Mouse (Mus musculus) hindbrain, embryonic 10.5 days (tissue): ENCODE measurements around the gene Il25. TPM values are rescaled to one million over a fixed set of nuclear protein-coding genes. Genes with fewer than 3 reads are reported as not detected.

Source experiments
- DNase-seq: peaks from one replicate; pipeline ENCODE4 v3.0.0-alpha.2; 2017; ENCODE audit warnings: low spot score
- H3K27ac ChIP-seq: fragments of 300-500 bp; sonication (generic); 2 replicates; pipeline ENCODE4 v1.5.1; 2016; ENCODE audit warnings: mild to moderate bottlenecking, moderate library complexity
- H3K27me3 ChIP-seq: fragments of 300-500 bp; sonication (generic); 2 replicates; pipeline ENCODE4 v1.6.1; 2016; ENCODE audit warnings: mild to moderate bottlenecking; ENCODE audit not compliant: poor library complexity, insufficient read depth, severe bottlenecking
- H3K36me3 ChIP-seq: fragments of 300-500 bp; sonication (generic); 2 replicates; pipeline ENCODE4 v1.6.1; 2016; ENCODE audit warnings: mild to moderate bottlenecking, moderate library complexity
- H3K4me1 ChIP-seq: fragments of 300-500 bp; sonication (generic); replicated peaks from 2 replicates; pipeline ENCODE4 v1.6.1; 2016; ENCODE audit warnings: mild to moderate bottlenecking
- H3K4me3 ChIP-seq: fragments of 300-500 bp; sonication (generic); 2 replicates; pipeline ENCODE4 v1.5.1; 2016; ENCODE audit warnings: mild to moderate bottlenecking, moderate library complexity
- H3K9me3 ChIP-seq: fragments of 300-500 bp; sonication (generic); 2 replicates; pipeline ENCODE4 v1.6.1; 2016; ENCODE audit warnings: mild to moderate bottlenecking, moderate library complexity
- WGBS: fragments of 180-500 bp; shearing (Covaris S2); methylation state at CpG from one replicate; pipeline ENCODE4 v1.1.7; 2016; 5-methylcytosine and 5-hydroxymethylcytosine counted together
- polyA plus RNA-seq: library from polyadenylated mRNA; unstranded; fragments of >200 nt; fragmentation: Nextera tagmentation; extraction: Ambion mirVana; gene quantifications from 2 replicates; pipeline ENCODE4 v1.2.1, GENCODE M21; 2016

The Il25 gene
- polyA plus RNA-seq = 0.24 TPM in 1 of 2 replicates, not detected in the other

GRCm38 (mm10) chr14:54932645-54933150, at the start of gene Il25:
Gene Il25 (plus strand): TSS chr14:54932695.
- WGBS = 32% methylated on average over 6 of the region's 6 CpGs
- Histone ChIP-seq H3K27ac (peak within 1 kb of the TSS; percentile 53), H3K4me1 (peaks cover 50% of the 10 kb centered on the region)

DNA sequence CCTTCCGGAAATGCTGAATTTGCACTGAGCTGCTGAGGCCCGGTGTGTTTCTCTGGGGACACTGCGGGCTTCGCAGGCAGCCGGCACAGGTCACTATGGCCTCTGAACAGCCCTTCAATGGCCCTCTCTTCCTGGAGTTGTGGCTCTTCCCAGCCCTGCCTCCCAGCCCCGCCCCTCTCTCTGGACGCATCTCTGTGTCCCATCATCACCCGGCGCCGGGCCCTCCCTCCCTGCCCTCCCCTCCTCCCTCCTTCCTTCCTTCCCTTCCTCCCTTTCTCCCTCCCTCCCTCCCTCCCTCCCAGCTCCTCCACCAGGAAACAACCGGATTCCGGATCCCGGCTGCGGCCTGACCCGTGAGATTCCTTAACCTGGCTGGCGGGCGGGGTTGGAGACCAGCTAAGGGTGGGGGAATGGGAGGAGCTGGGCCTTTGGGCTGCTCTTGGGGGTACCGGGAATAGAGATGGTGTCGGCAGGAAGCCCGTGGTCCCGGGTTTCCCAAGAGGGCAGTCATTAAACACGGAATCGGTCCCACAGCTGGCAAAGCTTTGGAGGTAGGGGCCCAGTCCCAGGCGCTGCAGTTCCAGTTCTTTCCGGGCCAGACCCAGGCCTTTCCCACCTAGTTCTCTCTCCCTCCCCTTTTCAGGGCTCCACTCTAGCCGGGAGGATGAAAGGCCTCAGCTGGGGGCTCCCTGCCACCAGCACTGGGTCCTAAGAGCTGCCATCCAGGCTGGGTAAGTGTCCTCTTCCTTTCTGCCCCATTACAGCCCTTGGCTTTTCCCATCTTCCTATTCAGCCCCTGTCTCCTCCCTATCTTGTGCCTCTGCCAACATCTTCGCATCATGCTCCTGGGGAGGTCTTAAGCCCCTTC, 49.1 kb upstream of the Il25 start, which contains the start of the genes Bcl2l2 and Gm20521:
Gene Bcl2l2, plus strand, starts transcription at position 224 of the 868 bp plus-strand sequence.
Gene Gm20521, plus strand, starts transcription at position 288 of the 868 bp plus-strand sequence.
- Histone ChIP-seq H3K4me3 (peak within 1 kb of the TSS; percentile 76), H3K27ac (peak within 1 kb of the TSS; percentile 93), H3K36me3 (peaks cover 25% of the 10 kb centered on the region), H3K27me3 (peaks cover 8% of the 10 kb centered on the region), H3K9me3 (no peaks in the 10 kb centered on the region), H3K4me1 (peaks cover 37% of the 10 kb centered on the region)
- WGBS = under 1% methylated on average over 27 of the region's 27 CpGs
- DNase-seq = peak; percentile 89

More at GRCm38 (mm10) chr14:54932645-54933150, at the start of gene Il25:
- no peak for DNase-seq
- Histone ChIP-seq H3K36me3 (no peaks in the 10 kb centered on the region), H3K4me3 (0 out of 2 replicates have a peak within 1 kb of the TSS, but pooled peaks have one; percentile 1), H3K27me3 (peaks cover 8% of the 10 kb centered on the region), H3K9me3 (no peaks in the 10 kb centered on the region)

DNA sequence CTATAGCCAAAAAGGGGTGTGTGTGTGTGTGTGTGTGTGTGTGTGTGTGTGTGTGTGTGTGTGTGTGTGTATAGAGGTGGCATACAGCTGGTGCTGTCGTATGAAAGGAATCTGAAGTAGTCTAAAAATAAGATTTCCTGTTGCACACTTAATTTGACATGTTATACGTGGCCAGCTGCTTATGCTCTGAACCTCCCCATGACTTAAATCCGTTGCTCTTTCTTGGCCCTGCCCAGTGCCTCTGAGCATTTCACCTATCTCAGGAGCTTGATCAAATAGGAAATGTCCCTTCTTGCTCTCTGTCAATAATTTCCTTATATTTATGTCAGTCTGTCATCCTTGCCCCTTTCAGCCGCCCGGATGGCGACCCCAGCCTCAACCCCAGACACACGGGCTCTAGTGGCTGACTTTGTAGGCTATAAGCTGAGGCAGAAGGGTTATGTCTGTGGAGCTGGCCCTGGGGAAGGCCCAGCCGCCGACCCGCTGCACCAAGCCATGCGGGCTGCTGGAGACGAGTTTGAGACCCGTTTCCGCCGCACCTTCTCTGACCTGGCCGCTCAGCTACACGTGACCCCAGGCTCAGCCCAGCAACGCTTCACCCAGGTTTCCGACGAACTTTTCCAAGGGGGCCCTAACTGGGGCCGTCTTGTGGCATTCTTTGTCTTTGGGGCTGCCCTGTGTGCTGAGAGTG, 48.3 kb upstream of the Il25 start:
- H3K9me3 ChIP-seq = no peaks in the 10 kb centered on the region
- DNase-seq = no peak

DNA sequence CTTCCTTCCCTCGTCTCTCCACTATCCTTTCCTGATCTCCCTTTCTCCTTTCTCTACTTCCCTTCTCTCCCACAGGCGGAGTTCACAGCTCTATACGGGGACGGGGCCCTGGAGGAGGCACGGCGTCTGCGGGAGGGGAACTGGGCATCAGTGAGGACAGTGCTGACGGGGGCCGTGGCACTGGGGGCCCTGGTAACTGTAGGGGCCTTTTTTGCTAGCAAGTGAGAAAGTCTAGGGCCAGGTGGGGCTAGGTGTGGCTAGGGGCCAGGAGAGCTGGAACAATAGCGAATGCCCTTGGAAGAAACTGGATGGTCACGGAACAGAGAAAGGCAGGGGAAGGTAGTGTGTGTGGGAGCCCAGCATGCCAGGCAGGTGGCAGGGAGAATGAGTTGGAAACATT, 47.2 kb upstream of the Il25 start:
- no peaks in the 10 kb centered on the region for H3K27me3 ChIP-seq
- no peak for DNase-seq
- peaks cover 37% of the 10 kb centered on the region for H3K4me1 ChIP-seq
- 0 out of 2 replicates have a peak overlapping the region, but pooled peaks have one; percentile 12 for H3K27ac ChIP-seq
- peak overlapping the region; percentile 76; the same call in 1 of the 2 replicates for H3K4me3 ChIP-seq
- peaks cover 25% of the 10 kb centered on the region for H3K36me3 ChIP-seq
- 94% methylated on average over 11 of the region's 11 CpGs for WGBS
- H3K9me3 ChIP-seq = no peaks in the 10 kb centered on the region

More for the DNA sequence above, 48.3 kb upstream of the Il25 start:
- peaks cover 37% of the 10 kb centered on the region for H3K4me1 ChIP-seq
- H3K27me3 ChIP-seq = no peaks in the 10 kb centered on the region; the same call in 1 of the 2 replicates
- H3K27ac ChIP-seq = peak overlapping the region; percentile 93
- H3K4me3 ChIP-seq = peak overlapping the region; percentile 76
- peaks cover 25% of the 10 kb centered on the region for H3K36me3 ChIP-seq
- 40% methylated on average over 21 of the region's 21 CpGs for WGBS

DNA sequence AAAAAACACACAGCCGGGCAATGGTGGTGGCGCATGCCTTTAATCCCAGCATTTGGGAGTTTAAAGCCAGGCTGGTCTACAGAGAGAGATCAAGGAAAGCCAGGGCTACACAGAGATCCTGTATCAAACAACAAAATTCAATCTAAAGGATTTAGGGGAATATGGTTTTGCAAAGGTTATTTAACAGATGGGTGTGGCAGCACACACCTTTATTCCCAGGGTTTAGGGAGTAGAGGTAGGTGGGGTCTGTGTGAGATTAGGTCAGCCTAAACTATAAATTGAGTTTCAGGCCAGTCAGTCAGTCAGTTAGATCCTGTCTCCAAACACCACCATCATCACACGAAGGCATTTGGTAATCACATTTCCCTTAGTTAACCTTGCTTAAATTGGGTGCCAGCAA, 40.3 kb upstream of the Il25 start, which contains the start of gene Pabpn1:
Gene Pabpn1, plus strand, starts transcription at position 301 of the 400 bp plus-strand sequence.
- H3K9me3 ChIP-seq = no peaks in the 10 kb centered on the region
- H3K36me3 ChIP-seq = peaks cover 22% of the 10 kb centered on the region
- H3K4me3 ChIP-seq = peak within 1 kb of the TSS; percentile 95
- 92% methylated on average over 3 of the region's 3 CpGs for WGBS
- peaks cover 15% of the 10 kb centered on the region for H3K4me1 ChIP-seq
- peak within 1 kb of the TSS; percentile 100 for H3K27ac ChIP-seq
- no peaks in the 10 kb centered on the region for H3K27me3 ChIP-seq
- no peak for DNase-seq

DNA sequence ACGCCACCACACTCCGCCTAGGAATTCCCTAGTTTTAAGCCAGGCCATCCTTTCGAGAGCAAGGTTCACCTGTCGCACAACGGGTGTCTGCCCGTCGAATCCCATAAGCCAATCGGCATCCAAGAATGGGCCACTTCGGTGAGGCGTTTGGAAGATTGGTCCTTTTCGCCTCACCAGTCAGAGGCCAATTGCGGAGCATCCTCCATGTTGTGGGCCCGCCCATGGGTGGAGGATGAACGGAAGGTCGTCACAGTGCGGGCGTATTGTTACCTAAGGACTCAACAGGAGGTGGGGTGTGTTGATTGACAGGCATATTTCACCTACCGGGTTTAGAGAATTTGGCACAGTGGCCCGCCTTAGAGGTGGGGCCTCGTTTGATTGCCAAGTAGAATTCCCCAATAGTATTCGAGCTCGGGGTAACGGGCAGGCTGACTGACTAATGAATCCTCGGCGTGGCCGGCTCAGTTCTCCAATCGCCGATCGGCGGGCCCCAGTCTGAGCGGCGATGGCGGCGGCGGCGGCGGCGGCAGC, 38.8 kb upstream of the Il25 start:
- no peaks in the 10 kb centered on the region for H3K9me3 ChIP-seq
- DNase-seq = peak; percentile 97
- H3K27ac ChIP-seq = peak overlapping the region; percentile 100
- peaks cover 17% of the 10 kb centered on the region for H3K4me1 ChIP-seq
- H3K4me3 ChIP-seq = peak overlapping the region; percentile 95
- peaks cover 35% of the 10 kb centered on the region for H3K36me3 ChIP-seq
- no peaks in the 10 kb centered on the region for H3K27me3 ChIP-seq
- under 1% methylated on average over 38 of the region's 38 CpGs for WGBS

GRCm38 (mm10) chr14:54894296-54895151, 38.0 kb upstream of the Il25 start:
- Histone ChIP-seq H3K4me3 (peak overlapping the region; percentile 95), H3K4me1 (peaks cover 17% of the 10 kb centered on the region), H3K27me3 (no peaks in the 10 kb centered on the region), H3K27ac (peak overlapping the region; percentile 100), H3K9me3 (no peaks in the 10 kb centered on the region), H3K36me3 (peaks cover 39% of the 10 kb centered on the region)
- under 1% methylated on average over 54 of the region's 54 CpGs for WGBS
- DNase-seq = peak; percentile 65

- no peaks in the 10 kb centered on the region for H3K9me3 ChIP-seq
- H3K4me3 ChIP-seq = no peak overlapping the region
- peaks cover 39% of the 10 kb centered on the region for H3K36me3 ChIP-seq
- peaks cover 17% of the 10 kb centered on the region for H3K4me1 ChIP-seq
- DNase-seq = no peak
- 75% methylated on average over 2 of the region's 2 CpGs for WGBS
- no peaks in the 10 kb centered on the region for H3K27me3 ChIP-seq
- H3K27ac ChIP-seq = no peak overlapping the region
Measured at GRCm38 (mm10) chr14:54897445-54897844, 35.0 kb upstream of the Il25 start.

DNA sequence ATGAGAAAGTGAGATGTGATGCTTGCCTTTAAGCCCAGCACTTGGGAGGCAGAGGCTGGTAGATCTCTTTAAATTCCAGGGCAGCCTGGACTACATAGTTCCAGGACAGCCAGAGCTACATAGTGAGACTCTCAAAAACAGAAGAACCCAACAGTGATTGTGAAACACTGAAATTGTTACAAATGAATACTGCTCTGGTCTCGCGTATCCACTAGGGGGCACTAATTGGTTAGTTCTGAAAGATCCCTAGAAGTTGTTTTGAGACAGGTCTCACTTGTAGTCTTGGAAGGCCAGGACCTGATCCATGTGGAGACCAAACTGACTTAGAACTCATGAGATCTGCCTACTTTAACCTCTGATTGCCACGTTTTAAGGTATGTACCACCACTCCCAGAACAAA, 32.1 kb upstream of the Il25 start:
- Histone ChIP-seq H3K27ac (no peak overlapping the region), H3K36me3 (peaks cover 55% of the 10 kb centered on the region), H3K27me3 (no peaks in the 10 kb centered on the region), H3K4me1 (peaks cover 11% of the 10 kb centered on the region), H3K4me3 (no peak overlapping the region), H3K9me3 (no peaks in the 10 kb centered on the region)
- WGBS = 0% methylated on average over 3 of the region's 3 CpGs
- DNase-seq = peak; percentile 65

DNA sequence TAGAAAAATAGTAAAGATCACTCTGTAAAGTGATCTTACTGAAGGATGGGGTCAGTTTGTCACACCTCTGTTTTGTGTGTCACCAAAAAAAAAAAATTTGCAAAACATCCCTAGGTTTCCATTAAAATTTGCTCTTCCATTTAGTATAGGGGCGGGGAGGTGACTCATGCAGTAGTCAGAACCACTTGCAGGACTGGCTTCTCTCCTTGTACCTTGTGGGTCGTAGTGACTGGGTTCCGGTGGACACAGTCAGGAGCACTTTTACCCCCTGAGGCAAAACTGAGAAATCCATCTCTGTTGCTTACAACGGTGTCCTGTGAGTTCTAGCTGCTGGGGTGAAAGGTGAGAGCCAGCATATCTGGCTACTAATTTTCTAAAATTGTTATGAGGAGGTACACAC, 28.9 kb upstream of the Il25 start:
- Histone ChIP-seq H3K4me3 (no peak overlapping the region), H3K4me1 (peaks cover 19% of the 10 kb centered on the region), H3K27ac (no peak overlapping the region), H3K36me3 (peaks cover 52% of the 10 kb centered on the region), H3K9me3 (no peaks in the 10 kb centered on the region), H3K27me3 (no peaks in the 10 kb centered on the region)
- DNase-seq = no peak
- WGBS = 90% methylated on average over 4 of the region's 4 CpGs

GRCm38 (mm10) chr14:54908682-54909081, 23.8 kb upstream of the Il25 start:
- 82% methylated on average over 7 of the region's 7 CpGs for WGBS

More at GRCm38 (mm10) chr14:54908682-54909081, 23.8 kb upstream of the Il25 start:
- no peak for DNase-seq
- no peak overlapping the region for H3K27ac ChIP-seq
- H3K4me1 ChIP-seq = peaks cover 55% of the 10 kb centered on the region
- peaks cover 65% of the 10 kb centered on the region for H3K36me3 ChIP-seq
- no peaks in the 10 kb centered on the region for H3K9me3 ChIP-seq
- no peak overlapping the region for H3K4me3 ChIP-seq
- H3K27me3 ChIP-seq = no peaks in the 10 kb centered on the region
